Mouse (Mus musculus): ENCODE data around the gene Trmt1. TPM values are rescaled to one million over a fixed set of nuclear protein-coding genes. Genes with fewer than 3 reads are reported as not detected.

The Trmt1 gene
- polyA plus RNA-seq (2015; fragmentation: Nextera tagmentation; extraction: Ambion mirVana) = 40.6 and 47.4 TPM in 2 replicates

- H3K9ac ChIP-seq = peak within 1 kb of the TSS; percentile 96
- peaks cover 55% of the 10 kb centered on the region for H3K4me1 ChIP-seq (replicated peaks)
- no peak for ATAC-seq (replicated peaks; ENCODE audit: insufficient number of reproducible peaks, insufficient read depth, low FRiP score, low read depth)
- peaks cover 6% of the 10 kb centered on the region; the same call in 1 of the 2 replicates for H3K36me3 ChIP-seq
- H3K27me3 ChIP-seq = no peaks in the 10 kb centered on the region
- no peaks in the 10 kb centered on the region for H3K9me3 ChIP-seq (replicated peaks)
- H3K4me3 ChIP-seq = peak within 1 kb of the TSS; percentile 79
- H3K4me2 ChIP-seq = peak within 1 kb of the TSS; percentile 78
- peak within 1 kb of the TSS; percentile 88 for H3K27ac ChIP-seq
- 14% methylated on average over 20 of the region's 20 CpGs for WGBS
Measured at GRCm38 (mm10) chr8:84686191-84687002, at the start of gene Trmt1. TSS of gene Trmt1 (plus strand) at chr8:84686307.

GRCm38 (mm10) chr8:84637946-84638554 lies 48.1 kb upstream of the Trmt1 start:
- H3K4me3 ChIP-seq = peak overlapping the region; percentile 66
- H3K4me1 ChIP-seq (replicated peaks) = peaks cover 30% of the 10 kb centered on the region
- H3K9me3 ChIP-seq (replicated peaks) = no peaks in the 10 kb centered on the region
- 52% methylated on average over 8 of the region's 8 CpGs for WGBS
- peak overlapping the region; percentile 94 for H3K4me2 ChIP-seq
- peak overlapping the region; percentile 74 for H3K9ac ChIP-seq
- H3K27me3 ChIP-seq = no peaks in the 10 kb centered on the region
- H3K27ac ChIP-seq = no peak overlapping the region
- no peaks in the 10 kb centered on the region; the same call in 1 of the 2 replicates for H3K36me3 ChIP-seq
- no peak for ATAC-seq (replicated peaks; ENCODE audit: insufficient number of reproducible peaks, insufficient read depth, low FRiP score, low read depth)

GRCm38 (mm10) chr8:84638555-84639161 lies 47.4 kb upstream of the Trmt1 start:
- Histone ChIP-seq H3K9ac (peak overlapping the region; percentile 74), H3K4me3 (peak overlapping the region; percentile 66), H3K9me3 (replicated peaks) (no peaks in the 10 kb centered on the region), H3K27ac (peak overlapping the region; percentile 90), H3K4me1 (replicated peaks) (peaks cover 30% of the 10 kb centered on the region), H3K36me3 (no peaks in the 10 kb centered on the region), H3K4me2 (peak overlapping the region; percentile 94), H3K27me3 (no peaks in the 10 kb centered on the region)
- ATAC-seq (replicated peaks; ENCODE audit: insufficient number of reproducible peaks, insufficient read depth, low FRiP score, low read depth) = peak; percentile 29
- WGBS = 1% methylated on average over 45 of the region's 52 CpGs

- H3K4me1 ChIP-seq (replicated peaks) = peaks cover 30% of the 10 kb centered on the region
- peak; percentile 94 for ATAC-seq (replicated peaks; ENCODE audit: insufficient number of reproducible peaks, insufficient read depth, low FRiP score, low read depth)
- no peaks in the 10 kb centered on the region for H3K36me3 ChIP-seq
- H3K4me3 ChIP-seq = peak overlapping the region; percentile 66
- H3K9me3 ChIP-seq (replicated peaks) = no peaks in the 10 kb centered on the region
- no peaks in the 10 kb centered on the region for H3K27me3 ChIP-seq
- H3K4me2 ChIP-seq = peak overlapping the region; percentile 94
- under 1% methylated on average over 93 of the region's 106 CpGs for WGBS
- H3K9ac ChIP-seq = peak overlapping the region; percentile 74
- H3K27ac ChIP-seq = peak overlapping the region; percentile 90
Measured at GRCm38 (mm10) chr8:84639162-84640009, 46.7 kb upstream of the Trmt1 start.

- no peaks in the 10 kb centered on the region for H3K27me3 ChIP-seq
- H3K9ac ChIP-seq = peak overlapping the region; percentile 59; the same call in 1 of the 2 replicates
- 34% methylated on average over 9 of the region's 9 CpGs for WGBS
- H3K4me2 ChIP-seq = peak overlapping the region; percentile 70
- H3K9me3 ChIP-seq (replicated peaks) = no peaks in the 10 kb centered on the region
- H3K4me1 ChIP-seq (replicated peaks) = peaks cover 26% of the 10 kb centered on the region
- H3K27ac ChIP-seq = peak overlapping the region; percentile 24; the same call in 1 of the 2 replicates
- ATAC-seq (replicated peaks; ENCODE audit: insufficient number of reproducible peaks, insufficient read depth, low FRiP score, low read depth) = no peak
- no peaks in the 10 kb centered on the region for H3K36me3 ChIP-seq
- peak overlapping the region; percentile 66 for H3K4me3 ChIP-seq
Measured at GRCm38 (mm10) chr8:84640010-84640588, 46.0 kb upstream of the Trmt1 start.

GRCm38 (mm10) chr8:84640617-84641294 lies 45.4 kb upstream of the Trmt1 start:
- H3K9ac ChIP-seq = no peak overlapping the region
- no peak for ATAC-seq (replicated peaks; ENCODE audit: insufficient number of reproducible peaks, insufficient read depth, low FRiP score, low read depth)
- H3K9me3 ChIP-seq (replicated peaks) = no peaks in the 10 kb centered on the region
- H3K4me2 ChIP-seq = no peak overlapping the region
- no peaks in the 10 kb centered on the region for H3K36me3 ChIP-seq
- H3K4me1 ChIP-seq (replicated peaks) = peaks cover 19% of the 10 kb centered on the region
- 73% methylated on average over 7 of the region's 7 CpGs for WGBS
- H3K27me3 ChIP-seq = no peaks in the 10 kb centered on the region
- H3K4me3 ChIP-seq = no peak overlapping the region
- no peak overlapping the region for H3K27ac ChIP-seq

- Histone ChIP-seq H3K27me3 (no peaks in the 10 kb centered on the region), H3K4me1 (replicated peaks) (peaks cover 14% of the 10 kb centered on the region), H3K9ac (no peak overlapping the region), H3K4me3 (no peak overlapping the region), H3K36me3 (no peaks in the 10 kb centered on the region), H3K9me3 (replicated peaks) (no peaks in the 10 kb centered on the region), H3K27ac (no peak overlapping the region), H3K4me2 (no peak overlapping the region)
- 71% methylated on average over 1 of the region's 1 CpGs for WGBS
- ATAC-seq (replicated peaks; ENCODE audit: insufficient number of reproducible peaks, insufficient read depth, low FRiP score, low read depth) = no peak
Measured at GRCm38 (mm10) chr8:84641578-84642361, 44.3 kb upstream of the Trmt1 start.

GRCm38 (mm10) chr8:84643019-84643418 lies 43.1 kb upstream of the Trmt1 start:
- H3K9ac ChIP-seq = no peak overlapping the region

GRCm38 (mm10) chr8:84646800-84647199 lies 39.3 kb upstream of the Trmt1 start:
- Histone ChIP-seq H3K9me3 (replicated peaks) (no peaks in the 10 kb centered on the region), H3K36me3 (no peaks in the 10 kb centered on the region), H3K4me1 (replicated peaks) (peaks cover 8% of the 10 kb centered on the region), H3K9ac (no peak overlapping the region), H3K27ac (peak overlapping the region; percentile 25; the same call in 1 of the 2 replicates), H3K27me3 (no peaks in the 10 kb centered on the region), H3K4me2 (peak overlapping the region; percentile 63; the same call in 1 of the 2 replicates), H3K4me3 (no peak overlapping the region)
- no peak for ATAC-seq (replicated peaks; ENCODE audit: insufficient number of reproducible peaks, insufficient read depth, low FRiP score, low read depth)
- 55% methylated on average over 6 of the region's 6 CpGs for WGBS

More at GRCm38 (mm10) chr8:84643019-84643418, 43.1 kb upstream of the Trmt1 start:
- Histone ChIP-seq H3K36me3 (no peaks in the 10 kb centered on the region), H3K9me3 (replicated peaks) (no peaks in the 10 kb centered on the region), H3K4me2 (no peak overlapping the region), H3K4me1 (replicated peaks) (peaks cover 21% of the 10 kb centered on the region), H3K27ac (no peak overlapping the region), H3K4me3 (no peak overlapping the region), H3K27me3 (no peaks in the 10 kb centered on the region)
- ATAC-seq (replicated peaks; ENCODE audit: insufficient number of reproducible peaks, insufficient read depth, low FRiP score, low read depth) = no peak
- WGBS = 61% methylated on average over 5 of the region's 5 CpGs
